Mouse (Mus musculus) kidney, postnatal 25 days (tissue): ENCODE measurements around the gene Spats2.
"Not testable (repeated sequence)": the region's sequence is repeated elsewhere in the genome, so short reads cannot be mapped to it uniquely, and the experiment has no call there.

Source experiments
- DNase-seq, 2 experiments: peaks; one replicate each; pipeline ENCODE4 v3.0.0; 2021; ENCODE audit warnings: mixed read lengths in 2 of 2

Gene Spats2

GRCm38 (mm10) chr15:99151324-99151723 is 25.6 kb downstream of the Spats2 start:
- no peak for DNase-seq

DNA sequence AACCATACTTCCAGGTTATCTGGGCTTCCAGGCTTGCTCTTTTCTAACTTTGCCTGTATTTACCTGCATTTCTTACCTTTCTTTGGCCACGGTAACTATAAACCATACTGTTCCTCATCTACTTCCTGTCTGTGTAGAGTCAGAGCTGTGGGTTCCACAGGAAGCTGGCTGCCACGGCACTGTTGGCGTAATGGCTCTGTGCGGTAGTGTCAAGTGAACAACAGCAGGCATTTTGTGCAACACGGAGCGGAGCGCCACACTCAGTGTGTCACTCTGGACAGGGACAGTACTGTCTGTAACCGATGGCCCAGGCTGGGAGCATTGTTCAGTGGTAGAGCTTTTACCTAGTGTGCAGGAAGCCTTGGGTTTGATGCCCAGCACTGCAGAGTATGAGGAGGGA is 27.8 kb downstream of the Spats2 start:
- DNase-seq, result no peak

DNA sequence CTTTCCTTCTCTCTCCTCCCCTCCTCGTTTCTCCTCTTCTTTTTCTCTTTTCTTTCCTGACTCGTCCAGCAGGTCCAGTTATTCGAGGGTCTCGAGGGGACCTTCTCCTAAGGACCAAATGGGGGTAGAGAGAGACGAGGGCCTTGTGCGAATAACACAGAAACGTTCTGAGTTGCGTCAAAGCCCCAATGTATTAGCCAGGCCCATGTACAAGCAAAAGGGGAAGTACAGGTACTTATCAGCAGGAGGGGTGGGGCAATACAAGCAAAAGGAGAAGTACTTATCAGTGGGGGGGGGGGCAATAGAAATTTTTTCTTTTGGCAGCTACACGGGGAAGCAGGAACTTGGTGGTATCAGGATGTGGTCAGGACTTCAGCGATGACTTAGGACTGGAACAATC is 28.8 kb downstream of the Spats2 start:
- not testable (repeated sequence) for DNase-seq

GRCm38 (mm10) chr15:99163512-99164365 is 38.0 kb downstream of the Spats2 start:
- no peak for DNase-seq

GRCm38 (mm10) chr15:99172131-99172530 is 46.4 kb downstream of the Spats2 start:
- DNase-seq, result no peak

GRCm38 (mm10) chr15:99179639-99180038 is 53.9 kb downstream of the Spats2 start:
- no peak for DNase-seq

DNA sequence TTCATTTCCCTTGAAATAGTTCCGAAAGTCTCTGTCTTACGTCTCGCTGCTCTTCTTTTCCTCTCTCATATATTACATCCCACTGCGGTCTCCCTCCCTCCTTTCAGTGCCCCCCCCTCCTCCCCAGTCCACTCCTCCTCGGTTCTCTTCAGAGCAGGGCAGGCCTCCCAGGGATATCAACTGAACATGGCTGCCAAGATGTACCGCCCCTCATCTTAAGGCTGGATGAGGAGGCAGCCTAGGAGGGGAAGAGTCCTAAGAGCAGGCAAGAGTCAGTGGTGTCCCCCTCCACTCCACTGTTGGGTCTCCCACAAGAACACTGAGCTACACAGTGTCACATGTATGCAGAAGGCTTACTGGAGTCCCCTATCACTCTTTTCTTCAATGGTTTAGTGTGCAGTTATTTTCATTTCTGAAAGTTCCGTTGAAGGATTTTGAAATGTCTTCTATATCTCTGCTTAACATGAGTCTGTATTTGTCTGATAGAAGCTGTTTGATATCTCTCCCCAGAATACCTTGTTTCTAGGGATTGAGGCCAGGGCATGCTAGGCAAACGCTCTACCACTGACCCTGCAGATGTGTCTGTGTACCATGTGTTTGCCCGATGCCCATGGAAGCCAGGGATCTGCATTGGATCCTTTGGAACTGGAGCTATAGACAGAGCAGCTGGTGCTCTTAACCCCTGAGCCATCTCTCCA is 58.6 kb downstream of the Spats2 start:
- no peak for DNase-seq

DNA sequence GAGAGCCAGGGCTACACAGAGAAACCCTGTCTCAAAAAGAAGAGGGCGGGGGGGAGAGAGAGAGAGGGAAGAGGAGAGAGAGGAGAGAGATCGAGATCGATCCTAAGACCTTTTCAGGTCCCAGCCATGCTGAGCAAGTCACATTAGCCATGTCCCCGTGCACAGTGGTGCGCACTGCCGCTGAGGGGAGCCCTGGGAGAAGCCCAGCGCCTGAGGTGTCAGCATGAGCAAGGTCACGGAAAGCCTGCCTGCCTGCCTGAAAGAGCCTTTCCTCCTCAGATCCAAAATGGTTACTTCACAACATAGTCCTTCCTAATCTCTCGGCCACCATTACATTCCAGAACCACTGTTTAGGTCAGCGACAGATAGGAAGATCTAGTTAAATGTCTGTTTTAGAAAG is 68.6 kb downstream of the Spats2 start:
- no peak for DNase-seq

- DNase-seq, result no peak
These were observed 69.3 kb downstream of the Spats2 start for GRCm38 (mm10) chr15:99195043-99195442.

DNA sequence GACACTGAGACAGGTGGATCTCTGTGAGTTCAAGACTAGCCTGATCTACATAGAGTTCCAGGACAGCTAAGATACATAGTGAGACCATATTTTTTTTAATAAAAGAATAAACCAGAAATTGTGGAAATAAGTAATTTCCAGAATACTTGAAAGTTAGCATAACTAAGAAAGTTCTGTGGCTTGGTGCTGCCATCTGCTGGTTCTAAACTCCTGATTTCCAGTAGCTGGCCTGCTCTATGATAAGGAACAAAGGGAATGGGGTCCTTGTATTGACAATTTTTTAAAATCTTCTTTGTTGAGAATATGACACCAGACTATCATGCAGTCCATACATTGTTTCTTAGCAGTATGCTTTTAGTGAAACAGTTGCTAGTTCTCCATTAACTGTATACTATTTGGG is 73.0 kb downstream of the Spats2 start:
- peak in 1 of 2 experiments; percentile 77 for DNase-seq

DNA sequence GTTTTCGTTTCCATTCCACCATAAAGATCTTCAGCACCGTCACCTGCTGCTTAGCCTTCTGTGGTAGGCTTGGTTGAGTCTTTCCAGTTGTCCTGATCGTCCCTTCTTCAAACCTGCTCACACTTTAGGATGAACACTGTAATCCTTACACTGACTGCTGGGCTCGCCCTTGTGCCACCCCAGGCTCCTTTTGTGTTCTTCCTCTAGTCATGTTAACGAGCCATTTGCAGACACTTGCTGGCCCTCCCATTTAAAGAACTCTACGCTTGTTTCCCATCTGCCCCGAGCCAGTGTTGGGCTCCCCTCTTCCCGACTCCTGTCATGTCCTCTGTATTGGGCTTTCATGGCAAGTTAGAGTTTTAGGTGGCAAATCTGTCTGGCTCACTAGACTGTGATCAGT is 80.2 kb downstream of the Spats2 start:
- DNase-seq, result no peak

DNA sequence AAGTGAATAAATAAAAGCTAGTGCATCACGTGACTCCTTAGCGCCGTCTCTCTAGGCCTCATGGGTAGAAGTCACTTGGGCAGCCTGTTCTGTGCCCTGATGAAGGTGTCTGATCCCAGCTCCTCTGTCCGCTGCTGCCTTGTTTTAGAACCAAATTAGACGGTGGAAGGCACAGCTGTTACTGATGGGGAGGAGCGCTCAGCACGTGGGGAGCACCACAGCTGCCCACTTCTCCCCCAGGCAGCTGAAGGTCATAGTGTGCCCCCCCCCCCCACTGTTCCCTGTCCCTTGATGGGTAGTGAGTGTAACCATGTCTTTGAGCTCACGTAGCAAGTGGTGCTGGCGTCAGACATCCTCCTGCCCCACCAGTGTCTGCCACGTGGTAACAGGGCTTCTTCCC is 87.5 kb downstream of the Spats2 start:
- no peak for DNase-seq

GRCm38 (mm10) chr15:99214941-99215340 is 89.2 kb downstream of the Spats2 start:
- DNase-seq, result peak in 1 of 2 experiments; percentile 55

- DNase-seq, result no peak
These were observed 90.2 kb downstream of the Spats2 start for GRCm38 (mm10) chr15:99215741-99216463.

- no peak for DNase-seq
These were observed 91.9 kb downstream of the Spats2 start for GRCm38 (mm10) chr15:99217630-99218029.

DNA sequence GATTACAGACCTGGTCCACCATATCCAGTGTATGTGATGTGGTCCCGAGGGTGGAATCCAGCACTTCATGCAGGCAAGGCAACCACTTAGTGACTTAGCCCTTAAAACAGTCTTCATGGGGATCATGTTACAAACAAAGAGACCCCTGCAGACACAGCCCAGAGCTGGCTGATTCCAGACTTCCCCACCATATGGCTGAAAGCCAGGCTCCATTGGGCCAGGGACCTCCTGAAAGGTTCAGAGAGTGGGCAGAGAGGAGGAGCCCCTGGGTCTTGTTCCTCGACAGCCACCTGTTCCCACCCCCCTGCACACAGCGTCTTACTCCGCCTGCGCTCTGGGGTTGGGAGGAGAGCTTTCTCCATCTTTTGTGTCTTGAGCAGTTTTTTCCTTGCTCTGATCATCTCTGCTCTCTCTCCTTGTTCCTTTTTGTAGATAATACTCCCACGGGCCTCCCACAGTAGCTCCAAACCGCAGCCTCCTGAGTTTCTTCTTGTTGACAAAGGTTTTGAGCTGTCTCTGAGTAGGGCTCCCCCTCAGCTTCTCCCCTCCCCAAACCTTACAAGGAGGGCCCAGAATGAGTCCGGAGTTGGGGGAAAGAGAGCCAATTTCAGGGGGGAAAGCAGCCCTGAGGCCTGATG is 95.7 kb downstream of the Spats2 start:
- DNase-seq, result no peak

GRCm38 (mm10) chr15:99222794-99223584 is 97.3 kb downstream of the Spats2 start:
- no peak for DNase-seq

DNA sequence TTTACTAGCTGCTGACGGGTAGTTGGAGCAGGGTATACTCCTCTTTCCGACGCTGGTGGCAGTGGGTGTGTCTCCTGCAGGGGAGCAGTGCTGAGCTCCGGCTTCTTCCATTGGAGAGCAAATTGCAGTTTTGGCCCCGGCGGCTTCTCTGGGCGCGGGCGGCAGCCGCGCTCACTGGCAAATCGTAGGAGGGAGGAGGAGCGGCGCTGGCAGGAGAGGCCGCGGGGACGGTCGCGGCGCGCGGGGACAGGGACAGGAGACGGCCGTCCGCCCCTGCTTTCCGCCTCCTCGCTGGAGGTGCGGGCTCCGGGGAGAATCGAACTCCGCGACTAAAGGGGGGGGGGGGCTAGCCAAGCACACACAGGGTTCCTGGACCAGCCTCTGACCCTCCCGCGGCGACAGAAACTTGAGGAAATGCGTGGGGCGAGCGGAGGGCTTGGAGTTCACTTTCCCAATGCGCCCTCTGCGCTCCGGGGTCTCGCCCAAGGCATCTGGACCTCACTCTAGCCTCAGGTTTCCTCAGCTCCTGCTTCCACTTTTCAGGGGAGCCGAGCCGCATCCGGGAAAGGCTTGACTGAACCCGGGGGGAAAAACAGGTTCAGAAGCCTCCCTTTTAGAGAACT is 98.0 kb downstream of the Spats2 start:
- peak; percentile 35 to 54 for DNase-seq

- peak; percentile 65 to 80 for DNase-seq
These were observed 98.6 kb downstream of the Spats2 start, which contains the start of gene Kcnh3 for GRCm38 (mm10) chr15:99224208-99224911. TSS of gene Kcnh3 (plus strand) at chr15:99224861.

- no peak for DNase-seq
These were observed 99.5 kb downstream of the Spats2 start for GRCm38 (mm10) chr15:99225081-99225810.
